Mouse (Mus musculus): ENCODE results near the gene Spag6.
A peak's percentile ranks its signal among the peaks of the same experiment; 100 is the strongest.

Gene Spag6

DNA sequence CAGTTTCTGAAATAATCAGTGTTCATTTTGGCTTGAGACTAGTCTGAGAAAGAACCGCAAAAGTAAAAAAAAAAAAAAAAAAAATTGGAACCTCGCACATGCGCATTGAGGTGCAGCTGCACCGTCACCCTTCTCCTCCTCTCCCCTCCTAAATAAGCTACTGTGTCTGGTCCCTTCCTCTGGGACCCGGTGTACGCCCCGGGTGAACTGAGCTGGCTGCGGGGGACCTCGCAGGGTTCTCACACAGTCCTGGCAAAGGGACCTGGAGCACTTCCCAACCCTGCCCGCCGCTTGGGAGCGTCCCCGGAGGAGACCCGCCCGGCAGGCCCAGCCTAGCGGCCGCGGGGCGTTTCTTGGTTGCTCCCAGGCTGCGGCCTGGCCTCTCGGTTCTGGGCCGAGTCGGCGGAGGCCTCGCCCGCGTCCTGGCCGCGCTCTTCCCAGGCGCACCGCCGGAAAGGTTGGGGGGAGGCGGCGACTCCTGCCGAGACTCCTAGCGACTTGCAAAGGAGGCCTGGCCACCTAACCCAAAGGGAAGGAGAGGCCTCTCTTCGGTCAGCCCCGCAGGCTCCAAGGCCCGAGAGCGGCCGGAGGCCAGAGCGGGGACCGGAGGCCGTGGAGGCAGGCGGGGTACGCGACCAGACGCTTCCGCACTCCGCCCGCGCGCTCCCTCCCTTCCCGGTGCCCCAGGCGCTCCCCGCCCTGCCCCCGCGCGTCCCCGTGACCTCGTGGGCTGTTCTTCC is at the start of gene Spag6:
Gene Spag6 (plus strand): TSS at position 162 of the 740 bp plus-strand sequence.
- peak; percentile 79 for DNase-seq (ENCODE audit: low spot score)

DNA sequence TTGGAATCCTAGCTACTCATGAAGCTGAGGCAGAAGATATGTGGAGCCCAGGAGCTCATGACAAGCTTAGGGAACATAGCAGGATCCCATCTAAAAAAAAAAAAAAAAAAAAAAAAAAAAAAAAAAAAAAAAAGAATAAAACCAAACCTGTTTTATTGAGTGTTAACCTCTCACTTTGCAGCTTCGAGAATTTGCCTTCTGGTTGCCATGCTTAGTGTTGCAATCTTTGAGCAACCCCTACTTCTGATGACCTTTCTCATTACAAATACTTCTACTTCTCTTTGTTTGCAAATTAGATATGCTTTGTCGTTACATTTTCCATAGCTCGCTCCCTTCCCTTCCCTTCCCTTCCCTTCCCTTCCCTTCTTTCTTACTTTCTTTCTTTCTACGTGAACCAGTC is 45.3 kb upstream of the Spag6 start:
- no peak for DNase-seq (ENCODE audit: low spot score)

- DNase-seq (ENCODE audit: low spot score), result no peak
Observed at GRCm38 (mm10) chr2:18654821-18655220, 39.0 kb upstream of the Spag6 start.

GRCm38 (mm10) chr2:18664003-18664402 is 29.8 kb upstream of the Spag6 start:
- DNase-seq (ENCODE audit: low spot score), result no peak

DNA sequence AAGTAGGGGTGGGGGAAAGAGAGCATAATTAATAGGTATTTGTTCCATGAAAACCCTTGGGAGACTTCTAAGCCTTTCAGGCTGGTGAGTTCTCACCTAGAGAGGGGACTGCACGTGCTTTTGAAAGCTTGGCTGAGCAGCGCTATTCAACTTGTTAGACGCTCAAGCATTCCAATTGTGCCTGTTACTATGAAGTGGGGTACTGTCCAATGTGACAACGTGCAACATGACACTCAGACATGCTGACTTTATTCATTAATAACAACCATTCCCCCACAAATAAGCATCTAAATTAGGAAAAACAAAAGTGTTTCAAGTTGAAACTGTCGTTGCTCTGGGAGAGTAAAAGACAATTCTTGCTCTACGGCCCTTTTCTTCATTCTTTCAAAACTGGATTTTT is 22.8 kb upstream of the Spag6 start:
- DNase-seq (ENCODE audit: low spot score), result no peak

- DNase-seq (ENCODE audit: low spot score), result peak; percentile 98
Observed at GRCm38 (mm10) chr2:18672133-18672765, 21.6 kb upstream of the Spag6 start, which contains the start of gene Commd3. Commd3 (plus strand) TSS chr2:18672384.

- DNase-seq (ENCODE audit: low spot score), result no peak
Observed at GRCm38 (mm10) chr2:18672766-18673164, 21.1 kb upstream of the Spag6 start.

- DNase-seq (ENCODE audit: low spot score), result no peak
Observed at GRCm38 (mm10) chr2:18673766-18674165, 20.1 kb upstream of the Spag6 start.

DNA sequence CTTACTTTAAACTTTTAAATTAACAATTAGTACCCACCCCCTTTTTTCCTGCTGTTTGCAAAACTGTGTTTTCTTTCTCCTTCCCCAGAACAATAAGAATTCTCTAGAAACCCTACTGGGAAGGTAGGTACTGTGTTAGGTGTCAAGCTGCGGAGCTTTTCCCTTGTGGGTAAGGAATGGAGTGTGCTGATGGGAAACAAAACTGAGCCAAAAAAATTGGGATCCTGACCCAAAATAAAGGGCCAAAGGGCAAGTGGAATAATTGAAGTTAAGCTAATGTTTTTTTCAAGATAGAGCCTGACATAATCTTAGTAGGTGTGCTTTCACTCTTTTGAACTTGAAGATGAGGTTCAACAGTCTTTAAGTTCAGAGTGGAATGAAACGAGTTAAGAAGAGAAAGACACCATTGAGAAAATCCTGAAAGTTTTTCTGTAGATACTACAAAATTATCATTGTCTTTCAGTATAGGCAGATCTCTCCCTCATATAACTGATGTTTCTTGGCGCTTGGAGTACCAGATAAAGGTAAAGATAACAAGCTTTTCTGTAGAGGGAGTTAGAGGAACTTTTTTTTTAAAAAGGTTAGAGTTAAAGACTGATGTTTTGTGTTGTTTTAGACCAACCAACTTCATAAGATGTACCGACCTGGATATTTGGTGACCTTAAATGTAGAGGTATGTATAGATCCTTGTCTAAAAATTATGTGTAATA is 19.5 kb upstream of the Spag6 start:
- no peak for DNase-seq (ENCODE audit: low spot score)

- no peak for DNase-seq (ENCODE audit: low spot score)
Observed at GRCm38 (mm10) chr2:18675681-18676456, 18.0 kb upstream of the Spag6 start.

DNA sequence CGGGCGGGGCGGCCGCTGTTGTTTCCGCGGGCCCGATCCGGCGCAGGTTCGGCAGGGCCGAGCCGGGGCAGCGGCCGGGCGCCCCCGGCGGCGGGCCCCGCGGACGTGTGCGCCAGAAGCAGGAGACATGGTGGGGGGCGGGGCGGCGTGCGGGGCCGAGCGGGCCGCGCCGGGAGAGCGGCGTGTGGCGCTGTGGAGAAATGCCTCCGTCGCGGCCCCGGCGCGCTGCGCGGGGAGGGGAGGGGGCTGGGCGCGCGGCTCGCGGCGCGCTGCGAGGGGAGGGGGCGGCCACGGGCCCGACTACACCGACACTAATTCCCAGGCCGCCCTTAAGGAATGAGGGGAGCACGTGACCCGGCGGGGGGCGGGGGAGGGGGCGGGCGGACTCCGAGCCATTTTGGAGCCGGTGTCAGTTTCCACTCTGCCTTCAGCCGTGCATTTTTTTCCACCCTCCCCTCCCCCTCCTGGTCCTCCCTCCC is 17.3 kb upstream of the Spag6 start:
- DNase-seq (ENCODE audit: low spot score), result no peak

DNA sequence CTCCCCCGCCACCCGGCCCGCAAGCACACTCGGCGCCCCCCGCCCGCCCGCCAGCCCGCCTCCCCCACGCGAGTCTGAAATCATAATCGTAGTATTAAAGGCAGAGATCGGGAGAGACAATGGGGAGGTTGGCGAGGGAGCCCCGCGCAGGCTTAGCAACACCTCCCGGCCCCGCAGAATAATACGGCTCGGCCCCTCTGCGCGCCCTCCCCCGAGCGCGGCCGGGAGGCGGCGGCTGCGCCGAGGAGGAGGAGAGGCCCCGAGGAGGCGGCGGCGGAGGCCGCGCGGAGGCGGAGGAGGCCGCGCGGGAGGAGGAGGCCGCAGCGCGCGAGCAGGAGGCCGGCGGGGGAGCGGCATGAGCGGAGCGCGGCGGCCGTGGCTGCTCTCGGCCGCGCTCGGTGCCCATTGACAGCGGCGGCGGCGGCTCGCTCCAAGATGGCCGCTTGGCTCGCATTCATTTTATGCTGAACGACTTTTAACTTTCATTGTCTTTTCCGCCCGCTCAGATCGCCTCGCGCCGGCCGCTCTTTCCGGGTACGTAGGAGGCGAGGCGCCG is 16.8 kb upstream of the Spag6 start, which contains the start of gene Bmi1:
Gene Bmi1 (plus strand): TSS at position 83 of the 556 bp plus-strand sequence.
- DNase-seq (ENCODE audit: low spot score), result peak; percentile 59

DNA sequence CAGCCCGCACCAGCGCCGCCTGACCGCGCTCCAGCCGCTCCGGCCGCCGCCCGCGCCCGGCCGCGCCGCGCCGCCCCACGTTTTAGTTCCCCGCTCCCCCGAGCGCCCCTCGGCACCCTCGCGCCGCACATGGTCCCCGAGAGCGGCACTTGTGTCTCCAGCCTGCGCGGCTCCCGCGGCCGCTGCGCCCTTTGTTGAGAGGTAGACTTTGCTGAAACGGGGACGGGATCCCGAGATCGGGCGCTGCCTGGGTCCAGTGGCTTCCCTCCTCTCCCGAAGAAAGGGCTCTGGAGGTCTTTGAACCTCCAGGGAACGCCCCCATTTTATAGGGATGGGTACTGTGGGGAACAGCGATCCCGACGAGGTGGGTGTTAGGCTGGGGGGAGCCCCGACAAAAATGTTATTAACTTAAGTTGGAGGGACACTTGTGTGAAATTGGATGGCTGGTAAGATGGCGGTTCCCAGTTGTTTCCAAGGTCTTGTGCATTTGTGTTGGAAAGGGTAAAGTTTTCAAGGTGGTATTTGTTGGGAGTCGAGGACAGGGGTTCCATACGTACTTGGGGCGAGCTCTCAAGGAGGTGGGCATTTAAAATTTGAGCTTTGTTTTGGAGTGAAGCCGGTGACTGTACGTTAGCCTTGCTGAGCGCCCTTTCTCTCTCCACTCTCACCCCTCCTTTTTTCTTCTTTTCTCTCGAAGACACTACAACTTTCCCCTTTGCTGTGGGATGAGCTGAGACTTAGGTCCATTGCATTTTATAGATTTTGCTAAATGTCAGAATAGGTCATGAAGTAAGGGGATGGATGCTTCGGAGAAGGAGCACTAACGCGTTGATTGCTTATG is 16.0 kb upstream of the Spag6 start:
- DNase-seq (ENCODE audit: low spot score), result peak; percentile 48

DNA sequence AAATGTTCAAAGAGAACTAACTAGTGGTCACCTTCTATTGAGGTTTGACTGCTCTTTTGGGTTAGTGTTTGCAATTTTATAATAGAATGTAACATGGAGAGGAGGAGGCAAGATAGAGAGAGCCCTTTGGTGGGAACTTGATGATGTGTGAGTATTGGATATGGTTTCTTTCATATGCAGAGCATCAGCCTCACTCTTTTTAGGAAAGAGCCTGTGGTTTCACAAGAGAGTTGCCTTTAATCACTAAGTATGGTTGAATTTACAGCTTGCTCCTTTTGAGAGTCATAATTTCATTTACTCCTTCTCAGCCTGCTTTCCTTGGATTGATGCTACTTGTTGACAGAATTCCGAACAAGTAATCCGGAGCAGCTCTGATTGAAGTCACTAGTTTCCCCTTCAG is 14.1 kb upstream of the Spag6 start:
- no peak for DNase-seq (ENCODE audit: low spot score)

- no peak for DNase-seq (ENCODE audit: low spot score)
Observed at GRCm38 (mm10) chr2:18680501-18680900, 13.3 kb upstream of the Spag6 start.

DNA sequence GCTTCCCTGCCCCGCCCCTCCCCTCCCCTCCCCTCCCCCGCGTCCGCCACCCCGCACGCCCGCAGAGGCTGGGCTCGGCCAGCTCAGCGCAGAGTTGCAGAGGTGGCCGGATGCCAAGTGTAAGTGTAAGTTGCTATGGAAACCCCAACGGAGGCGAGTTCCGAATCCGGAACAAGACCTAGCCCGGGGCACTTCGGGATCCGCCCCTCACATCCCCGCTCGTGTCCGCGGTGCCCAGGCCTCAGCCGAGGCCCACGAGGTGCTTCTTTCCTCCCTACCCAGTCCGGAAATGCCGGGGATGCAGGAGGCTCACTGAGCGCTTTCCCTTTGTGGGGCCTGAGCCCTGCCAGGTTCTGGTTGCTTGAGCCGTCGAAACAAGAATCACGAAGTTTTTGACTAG is 12.9 kb upstream of the Spag6 start:
- DNase-seq (ENCODE audit: low spot score), result no peak

DNA sequence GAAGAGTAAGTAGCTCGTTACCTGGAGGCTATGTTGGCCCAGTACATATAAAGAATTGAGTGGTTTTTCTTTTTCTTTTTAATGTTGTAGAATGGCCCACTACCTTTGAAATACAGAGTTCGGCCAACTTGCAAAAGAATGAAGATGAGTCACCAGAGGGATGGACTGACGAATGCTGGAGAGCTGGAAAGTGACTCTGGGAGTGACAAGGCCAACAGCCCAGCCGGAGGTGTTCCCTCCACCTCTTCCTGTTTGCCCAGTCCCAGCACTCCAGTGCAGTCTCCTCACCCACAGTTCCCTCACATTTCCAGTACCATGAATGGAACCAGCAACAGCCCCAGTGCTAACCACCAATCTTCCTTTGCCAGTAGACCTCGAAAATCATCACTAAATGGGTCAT is 9.8 kb upstream of the Spag6 start:
- DNase-seq (ENCODE audit: low spot score), result no peak

GRCm38 (mm10) chr2:18686386-18686785 is 7.4 kb upstream of the Spag6 start:
- no peak for DNase-seq (ENCODE audit: low spot score)

GRCm38 (mm10) chr2:18686826-18687519 is 6.9 kb upstream of the Spag6 start:
- no peak for DNase-seq (ENCODE audit: low spot score)

GRCm38 (mm10) chr2:18687671-18688170 is 6.1 kb upstream of the Spag6 start:
- no peak for DNase-seq (ENCODE audit: low spot score)

Measured in ovary, postnatal 10 days (tissue).